Mouse (Mus musculus): Measurements from ENCODE around the gene Tsga10. TPM values are rescaled to one million over a fixed set of nuclear protein-coding genes. Genes with fewer than 3 reads are reported as not detected.

The Tsga10 gene
- total and polyA plus RNA-seq, 2 experiments from 2014 or later = 7.0 to 8.2 TPM

DNA sequence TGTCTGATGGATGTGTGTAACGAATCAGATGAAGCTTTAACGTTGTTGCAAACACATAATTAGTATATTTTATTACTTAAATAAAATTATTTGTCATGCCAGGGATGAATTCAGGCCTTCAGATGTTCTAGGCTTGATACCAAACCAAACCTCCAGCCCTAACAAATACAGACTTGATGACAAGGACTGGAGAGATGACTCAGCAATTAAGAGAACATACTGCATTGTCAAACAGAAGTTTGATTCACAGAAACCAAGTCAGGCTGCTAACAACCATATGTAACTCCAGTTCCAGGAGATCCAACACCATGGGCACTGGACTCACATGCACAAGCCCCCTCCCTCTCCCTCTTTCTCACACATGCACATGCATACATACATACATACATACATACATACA lies 65.9 kb downstream of the Tsga10 start:
- no peak for ATAC-seq
- H3K9ac ChIP-seq (replicated peaks; ENCODE audit: low read length) = no peak overlapping the region
- no peaks in the 10 kb centered on the region for H3K9me3 ChIP-seq (ENCODE audit: low read length)
- H3K36me3 ChIP-seq (ENCODE audit: insufficient read depth, low read length) = no peaks in the 10 kb centered on the region
- H3K4me3 ChIP-seq (ENCODE audit: low read length) = no peak overlapping the region
- WGBS = 90% methylated on average over 2 of the region's 2 CpGs
- H3K4me1 ChIP-seq (ENCODE audit: insufficient read depth, low read length) = no peaks in the 10 kb centered on the region
- H3K27ac ChIP-seq = no peak overlapping the region
- no peaks in the 10 kb centered on the region for H3K27me3 ChIP-seq (ENCODE audit: insufficient read depth, low read length)
- no peak for DNase-seq (ENCODE audit: low spot score)
- TF ChIP-seq CTCF (IDR thresholded peaks at IDR 0.05; ENCODE audit: low read depth) = no peak
- no peak overlapping the region for H3K4me2 ChIP-seq (ENCODE audit: low read depth, low read length)

DNA sequence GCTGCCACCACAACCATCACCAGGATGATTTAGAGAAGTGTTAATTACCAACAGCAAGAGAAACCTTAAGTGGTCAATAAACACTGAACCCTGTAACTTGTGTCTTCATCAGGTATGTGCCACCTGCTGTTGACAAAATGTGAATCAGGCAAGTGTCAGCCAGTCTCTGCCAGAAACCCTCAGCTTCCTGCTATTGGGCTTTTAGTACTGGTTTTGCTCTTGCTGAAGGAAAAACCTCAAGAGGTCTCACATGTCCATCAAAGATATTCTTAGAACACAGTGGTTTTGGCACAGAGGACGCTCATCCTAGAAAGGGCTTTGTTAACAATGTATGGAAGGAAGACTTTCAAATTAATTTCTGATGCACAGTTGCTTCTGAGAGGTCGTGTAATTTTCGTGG lies 66.7 kb downstream of the Tsga10 start:
- DNase-seq (ENCODE audit: low spot score) (no peak), ATAC-seq (no peak)
- no peak overlapping the region for H3K4me2 ChIP-seq (ENCODE audit: low read depth, low read length)
- no peak for TF ChIP-seq CTCF (IDR thresholded peaks at IDR 0.05; ENCODE audit: low read depth)
- H3K4me3 ChIP-seq (ENCODE audit: low read length) = no peak overlapping the region
- no peak overlapping the region for H3K9ac ChIP-seq (replicated peaks; ENCODE audit: low read length)
- WGBS = 66% methylated on average over 3 of the region's 3 CpGs
- H3K36me3 ChIP-seq (ENCODE audit: insufficient read depth, low read length) = no peaks in the 10 kb centered on the region
- no peaks in the 10 kb centered on the region for H3K9me3 ChIP-seq (ENCODE audit: low read length)
- no peaks in the 10 kb centered on the region for H3K27me3 ChIP-seq (ENCODE audit: insufficient read depth, low read length)
- no peaks in the 10 kb centered on the region for H3K4me1 ChIP-seq (ENCODE audit: insufficient read depth, low read length)
- no peak overlapping the region for H3K27ac ChIP-seq

DNA sequence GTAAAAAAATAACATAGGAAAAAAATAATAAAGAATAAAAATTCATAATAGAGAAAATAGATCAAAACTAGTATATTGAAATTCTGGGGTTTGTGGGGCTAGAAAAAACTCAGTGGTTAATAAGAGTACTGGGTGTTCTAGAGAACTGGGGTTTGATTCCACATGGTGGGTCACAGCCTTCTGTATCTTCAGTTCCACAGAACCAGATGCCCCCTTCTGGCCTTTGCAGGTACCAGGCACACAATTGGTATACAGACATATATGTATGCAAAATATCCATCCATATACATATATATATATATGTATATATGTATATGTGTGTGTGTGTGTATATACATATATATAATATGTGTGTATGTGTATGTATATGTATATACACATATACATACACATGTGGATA lies 106.8 kb downstream of the Tsga10 start:
- Histone ChIP-seq H3K4me3 (ENCODE audit: low read length) (no peak overlapping the region), H3K4me2 (ENCODE audit: low read depth, low read length) (no peak overlapping the region), H3K27ac (no peak overlapping the region), H3K4me1 (ENCODE audit: insufficient read depth, low read length) (no peaks in the 10 kb centered on the region), H3K27me3 (ENCODE audit: insufficient read depth, low read length) (no peaks in the 10 kb centered on the region), H3K9me3 (ENCODE audit: low read length) (no peaks in the 10 kb centered on the region), H3K36me3 (ENCODE audit: insufficient read depth, low read length) (no peaks in the 10 kb centered on the region), H3K9ac (replicated peaks; ENCODE audit: low read length) (no peak overlapping the region)
- peak; percentile 25 for TF ChIP-seq CTCF (IDR thresholded peaks at IDR 0.05; ENCODE audit: low read depth)
- ATAC-seq (no peak), DNase-seq (ENCODE audit: low spot score) (no peak)

DNA sequence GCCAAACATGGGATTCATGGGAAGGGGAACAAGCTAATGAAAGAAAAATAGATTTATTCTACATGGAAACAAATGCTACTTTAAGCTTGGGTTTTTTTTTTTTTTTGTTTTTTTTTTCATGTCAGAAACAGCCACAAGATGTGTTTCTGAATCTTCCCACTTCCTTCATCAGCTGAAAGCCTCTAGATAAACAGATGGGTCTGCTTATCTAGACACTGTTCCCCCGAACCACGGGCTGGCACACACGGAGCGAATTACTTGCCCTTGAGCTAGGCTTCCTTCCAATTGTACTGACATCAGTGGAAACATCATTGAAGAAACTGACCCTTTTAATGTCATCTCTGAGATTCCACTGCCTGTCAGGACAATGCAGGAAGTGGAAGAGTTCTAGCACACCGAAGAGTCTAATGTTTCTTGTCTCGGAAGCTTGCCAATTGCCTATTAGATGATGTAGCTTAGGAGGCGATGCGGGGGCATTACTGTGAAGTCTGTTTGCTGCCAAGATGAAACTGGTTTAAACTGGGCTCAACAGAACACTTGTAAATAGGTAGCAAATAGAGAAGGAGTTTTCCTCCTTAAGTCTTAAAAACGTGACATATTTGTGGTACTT lies 121.5 kb downstream of the Tsga10 start:
- 68% methylated on average over 9 of the region's 9 CpGs for WGBS
- Histone ChIP-seq H3K27me3 (ENCODE audit: insufficient read depth, low read length) (no peaks in the 10 kb centered on the region), H3K4me2 (ENCODE audit: low read depth, low read length) (no peak overlapping the region), H3K36me3 (ENCODE audit: insufficient read depth, low read length) (no peaks in the 10 kb centered on the region), H3K4me1 (ENCODE audit: insufficient read depth, low read length) (no peaks in the 10 kb centered on the region), H3K27ac (no peak overlapping the region), H3K9ac (replicated peaks; ENCODE audit: low read length) (no peak overlapping the region), H3K9me3 (ENCODE audit: low read length) (no peaks in the 10 kb centered on the region), H3K4me3 (ENCODE audit: low read length) (no peak overlapping the region)
- DNase-seq (ENCODE audit: low spot score) (no peak), ATAC-seq (no peak)
- no peak for TF ChIP-seq CTCF (IDR thresholded peaks at IDR 0.05; ENCODE audit: low read depth)

DNA sequence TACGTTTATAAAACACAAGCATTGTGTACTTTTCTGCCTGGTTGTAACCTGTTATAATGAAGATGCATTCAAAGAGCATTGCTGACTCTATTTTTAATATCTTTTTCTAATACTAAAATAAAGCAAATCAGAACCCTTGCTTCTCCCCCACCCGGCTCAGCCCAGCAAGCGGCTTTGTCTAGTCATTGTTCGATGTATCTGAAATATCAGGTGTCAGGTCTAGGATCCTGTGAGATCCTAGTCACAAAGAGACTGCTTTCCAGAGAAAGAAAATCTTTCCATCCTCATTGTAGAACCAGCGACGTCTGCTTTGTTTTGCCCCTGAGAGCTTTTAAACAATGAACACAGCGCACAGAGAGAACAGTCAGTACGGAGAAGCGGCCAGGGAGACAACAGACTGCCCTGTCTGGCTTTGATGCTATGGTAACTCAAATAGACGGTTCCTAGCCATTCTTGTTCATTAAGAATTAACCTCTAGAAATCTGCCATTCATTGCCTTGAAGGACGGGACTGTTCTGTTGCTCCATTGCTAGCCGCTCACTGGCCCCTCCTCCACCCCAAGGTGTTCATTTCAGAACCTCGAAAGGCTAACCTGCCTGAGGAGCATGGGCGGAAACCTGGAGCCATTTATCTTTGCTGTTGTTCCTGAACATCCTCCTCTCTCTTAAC lies 123.5 kb downstream of the Tsga10 start:
- ATAC-seq (peak; percentile 55), DNase-seq (ENCODE audit: low spot score) (peak; percentile 35)
- H3K9ac ChIP-seq (replicated peaks; ENCODE audit: low read length) = peak overlapping the region; percentile 30; the same call in 1 of the 2 replicates
- peak overlapping the region; percentile 34; the same call in 1 of the 2 replicates for H3K4me2 ChIP-seq (ENCODE audit: low read depth, low read length)
- no peak for TF ChIP-seq CTCF (IDR thresholded peaks at IDR 0.05; ENCODE audit: low read depth)
- 27% methylated on average over 14 of the region's 14 CpGs for WGBS
- no peaks in the 10 kb centered on the region for H3K27me3 ChIP-seq (ENCODE audit: insufficient read depth, low read length)
- no peak overlapping the region for H3K4me3 ChIP-seq (ENCODE audit: low read length)
- H3K9me3 ChIP-seq (ENCODE audit: low read length) = no peaks in the 10 kb centered on the region
- H3K4me1 ChIP-seq (ENCODE audit: insufficient read depth, low read length) = no peaks in the 10 kb centered on the region
- H3K36me3 ChIP-seq (ENCODE audit: insufficient read depth, low read length) = no peaks in the 10 kb centered on the region
- 0 out of 2 replicates have a peak overlapping the region, but pooled peaks have one; percentile 32 for H3K27ac ChIP-seq

DNA sequence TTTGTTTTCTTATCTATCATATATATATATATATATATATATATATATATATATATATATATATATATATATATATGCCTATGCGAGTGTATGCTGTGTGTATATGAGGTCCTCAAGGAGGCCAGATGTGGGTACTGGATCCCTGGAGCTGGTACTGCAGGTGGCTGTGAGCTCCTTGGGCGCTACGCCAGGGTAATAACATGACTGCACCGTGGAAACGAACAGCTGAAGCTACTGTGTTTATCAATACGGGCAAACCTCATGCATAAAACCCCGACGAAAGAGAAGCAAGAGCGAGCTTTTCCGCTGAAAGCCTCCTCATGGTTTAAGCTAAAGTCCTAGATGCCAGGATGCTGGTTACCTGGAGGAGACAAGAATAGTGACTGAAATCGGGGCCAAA lies 124.1 kb downstream of the Tsga10 start:
- Histone ChIP-seq H3K9me3 (ENCODE audit: low read length) (no peaks in the 10 kb centered on the region), H3K36me3 (ENCODE audit: insufficient read depth, low read length) (no peaks in the 10 kb centered on the region), H3K4me1 (ENCODE audit: insufficient read depth, low read length) (no peaks in the 10 kb centered on the region), H3K27ac (no peak overlapping the region), H3K27me3 (ENCODE audit: insufficient read depth, low read length) (no peaks in the 10 kb centered on the region), H3K9ac (replicated peaks; ENCODE audit: low read length) (no peak overlapping the region), H3K4me2 (ENCODE audit: low read depth, low read length) (no peak overlapping the region), H3K4me3 (ENCODE audit: low read length) (no peak overlapping the region)
- no peak for TF ChIP-seq CTCF (IDR thresholded peaks at IDR 0.05; ENCODE audit: low read depth)
- ATAC-seq (no peak), DNase-seq (ENCODE audit: low spot score) (peak; percentile 40)
- 50% methylated on average over 11 of the region's 11 CpGs for WGBS

DNA sequence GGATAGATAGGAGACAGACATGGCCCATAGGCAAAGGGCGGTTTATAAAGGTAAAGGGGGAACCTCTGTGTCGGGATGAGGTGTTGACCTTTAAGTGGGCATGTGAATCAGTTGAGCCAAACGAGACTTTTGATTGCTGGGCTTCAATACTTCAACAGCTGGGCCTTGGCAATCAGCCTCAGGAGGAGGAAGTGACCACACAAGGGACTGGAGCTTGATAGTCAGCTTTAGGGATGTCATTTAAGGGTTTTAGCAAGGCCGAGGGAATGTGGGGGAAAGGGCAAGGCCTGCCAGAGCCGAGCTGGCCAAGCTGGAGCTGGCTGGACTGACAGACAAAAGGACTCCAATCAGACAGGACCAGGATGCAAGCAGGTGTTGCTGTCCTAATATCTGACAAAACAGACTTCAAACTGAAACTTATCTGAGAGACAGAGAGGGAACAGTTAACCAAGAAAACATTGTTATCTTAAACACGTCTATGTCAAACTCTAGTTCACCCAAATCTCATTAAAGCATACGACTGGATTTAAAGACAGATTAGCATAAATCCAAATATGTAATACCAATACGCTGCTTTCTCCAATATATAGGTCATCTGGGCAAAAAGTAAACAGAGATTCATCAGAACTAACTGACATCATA lies 125.9 kb downstream of the Tsga10 start:
- no peak overlapping the region for H3K4me3 ChIP-seq (ENCODE audit: low read length)
- no peak for TF ChIP-seq CTCF (IDR thresholded peaks at IDR 0.05; ENCODE audit: low read depth)
- no peaks in the 10 kb centered on the region for H3K9me3 ChIP-seq (ENCODE audit: low read length)
- ATAC-seq = no peak
- H3K27ac ChIP-seq = no peak overlapping the region
- H3K4me1 ChIP-seq (ENCODE audit: insufficient read depth, low read length) = no peaks in the 10 kb centered on the region
- WGBS = 73% methylated on average over 8 of the region's 8 CpGs
- DNase-seq (ENCODE audit: low spot score) = no peak
- H3K27me3 ChIP-seq (ENCODE audit: insufficient read depth, low read length) = no peaks in the 10 kb centered on the region
- no peaks in the 10 kb centered on the region for H3K36me3 ChIP-seq (ENCODE audit: insufficient read depth, low read length)
- no peak overlapping the region for H3K4me2 ChIP-seq (ENCODE audit: low read depth, low read length)
- no peak overlapping the region for H3K9ac ChIP-seq (replicated peaks; ENCODE audit: low read length)

All from hindbrain, postnatal 0 days (tissue).